Mouse (Mus musculus): ENCODE data around the gene Adamts4.
A peak's percentile ranks its signal among the peaks of the same experiment; 100 is the strongest.

Adamts4 gene

GRCm38 (mm10) chr1:171256937-171257548, 6.8 kb downstream of the Adamts4 start:
- DNase-seq: peak; percentile 81

- no peak for DNase-seq
These were observed 7.6 kb downstream of the Adamts4 start for GRCm38 (mm10) chr1:171257781-171258180.

- DNase-seq: no peak
These were observed 8.7 kb downstream of the Adamts4 start for GRCm38 (mm10) chr1:171258921-171259320.

- DNase-seq: no peak
These were observed 10.1 kb downstream of the Adamts4 start for GRCm38 (mm10) chr1:171260316-171260715.

GRCm38 (mm10) chr1:171262594-171263130, 12.4 kb downstream of the Adamts4 start:
- peak; percentile 86 for DNase-seq

- DNase-seq: peak; percentile 83
These were observed 13.0 kb downstream of the Adamts4 start for GRCm38 (mm10) chr1:171263185-171263611.

- peak; percentile 52 for DNase-seq
These were observed 13.6 kb downstream of the Adamts4 start for GRCm38 (mm10) chr1:171263666-171264461.

GRCm38 (mm10) chr1:171265971-171266744, 15.9 kb downstream of the Adamts4 start:
- no peak for DNase-seq

GRCm38 (mm10) chr1:171268341-171268740, 18.1 kb downstream of the Adamts4 start:
- no peak for DNase-seq

GRCm38 (mm10) chr1:171269848-171270572, 19.8 kb downstream of the Adamts4 start, which contains the start of gene B4galt3:
B4galt3 (plus strand) TSS chr1:171270328.
- DNase-seq: peak; percentile 99

GRCm38 (mm10) chr1:171270573-171270900, 20.3 kb downstream of the Adamts4 start:
- DNase-seq: peak; percentile 82

GRCm38 (mm10) chr1:171271196-171271595, 21.0 kb downstream of the Adamts4 start:
- DNase-seq: no peak

GRCm38 (mm10) chr1:171271622-171272021, 21.4 kb downstream of the Adamts4 start:
- no peak for DNase-seq

- no peak for DNase-seq
These were observed 21.9 kb downstream of the Adamts4 start for GRCm38 (mm10) chr1:171272086-171272485.

- no peak for DNase-seq
These were observed 23.9 kb downstream of the Adamts4 start for GRCm38 (mm10) chr1:171274171-171274570.

- DNase-seq: no peak
These were observed 25.0 kb downstream of the Adamts4 start for GRCm38 (mm10) chr1:171275144-171275734.

GRCm38 (mm10) chr1:171276110-171276748, 26.0 kb downstream of the Adamts4 start:
- no peak for DNase-seq

GRCm38 (mm10) chr1:171277736-171278135, 27.5 kb downstream of the Adamts4 start:
- DNase-seq: peak; percentile 5

GRCm38 (mm10) chr1:171278436-171278835, 28.2 kb downstream of the Adamts4 start:
- DNase-seq: peak; percentile 3

- peak; percentile 9 for DNase-seq
These were observed 28.9 kb downstream of the Adamts4 start for GRCm38 (mm10) chr1:171279012-171279705.

- no peak for DNase-seq
These were observed 29.5 kb downstream of the Adamts4 start for GRCm38 (mm10) chr1:171279721-171280120.
